Mouse (Mus musculus): Measurements from ENCODE around the gene Pdlim1.
A peak's percentile ranks its signal among the peaks of the same experiment; 100 is the strongest.
"Not testable (repeated sequence)": the region's sequence is repeated elsewhere in the genome, so short reads cannot be mapped to it uniquely, and the experiment has no call there.

Gene Pdlim1

GRCm38 (mm10) chr19:40240838-40241689 lies 30.6 kb downstream of the Pdlim1 start:
- peak; percentile 5 to 6 for DNase-seq (ENCODE audit: low spot score in 2 of 2)

- DNase-seq (ENCODE audit: low spot score in 2 of 2): no peak
Observed at GRCm38 (mm10) chr19:40240360-40240759, 31.3 kb downstream of the Pdlim1 start.

DNA sequence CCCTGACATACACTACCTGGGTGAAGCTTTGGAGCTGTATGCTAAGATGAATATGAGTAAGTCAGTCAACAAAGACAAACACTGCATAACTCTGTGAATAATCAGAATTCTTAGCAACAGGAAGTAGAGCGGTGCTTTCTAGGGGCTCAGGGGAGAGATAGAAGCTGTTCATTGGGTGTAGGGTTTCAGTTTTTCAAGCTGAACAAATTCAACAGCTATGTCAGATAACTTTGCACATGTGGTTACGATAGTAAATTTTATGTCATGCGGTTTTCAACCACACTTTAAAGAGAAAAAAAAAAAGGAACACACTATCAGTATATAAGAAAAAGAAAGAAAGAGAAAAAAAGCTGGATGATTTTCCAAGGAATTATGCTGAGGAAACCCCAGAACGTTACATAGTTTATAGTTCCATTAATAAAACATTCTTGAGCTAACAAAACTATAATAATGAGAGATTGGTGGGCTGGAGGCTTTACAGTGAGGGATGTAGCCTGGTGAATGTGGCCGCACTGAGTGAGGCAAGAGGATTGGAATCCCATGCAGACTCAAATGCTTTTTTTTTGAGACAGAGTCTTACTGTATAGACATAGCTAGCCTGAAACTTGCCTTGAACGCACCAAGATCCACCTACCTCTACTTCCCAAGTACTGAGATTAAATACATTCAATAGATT lies 33.3 kb downstream of the Pdlim1 start:
- DNase-seq (ENCODE audit: low spot score in 2 of 2): no peak

GRCm38 (mm10) chr19:40232560-40232959 lies 39.1 kb downstream of the Pdlim1 start:
- no peak for DNase-seq (ENCODE audit: low spot score in 2 of 2)

DNA sequence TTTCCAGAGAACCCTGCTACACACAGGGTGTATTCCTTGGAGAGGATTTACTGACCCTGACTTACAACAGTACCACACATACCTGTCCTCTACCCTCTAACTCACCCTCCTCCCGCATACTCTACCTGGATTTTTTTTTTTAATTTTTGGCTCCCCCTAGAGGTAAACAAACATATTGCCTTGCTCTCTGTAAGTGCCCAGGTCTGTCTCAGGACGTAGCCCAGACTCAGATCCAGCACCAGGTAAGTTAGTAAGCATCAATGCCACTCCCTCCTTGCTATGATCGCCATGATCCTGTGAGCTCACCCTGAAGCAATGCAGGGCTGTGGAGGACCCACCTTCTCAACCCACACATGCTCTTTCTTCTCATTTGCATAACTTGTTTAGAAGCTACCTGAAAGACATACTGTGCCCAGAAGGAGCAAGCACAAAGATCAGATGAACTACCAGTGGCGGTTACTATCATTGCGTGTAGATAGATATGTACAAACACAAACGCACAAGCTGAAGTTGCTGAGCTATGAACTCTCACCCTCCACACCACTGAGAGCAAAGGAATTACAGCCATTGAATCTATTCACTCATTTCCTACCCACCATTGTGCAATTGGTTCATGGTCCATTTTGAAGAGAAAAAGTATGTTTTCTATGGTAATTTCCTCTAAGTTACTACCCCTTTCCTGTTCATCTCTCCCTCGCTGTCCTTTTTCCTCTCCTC lies 39.7 kb downstream of the Pdlim1 start:
- no peak for DNase-seq (ENCODE audit: low spot score in 2 of 2)

DNA sequence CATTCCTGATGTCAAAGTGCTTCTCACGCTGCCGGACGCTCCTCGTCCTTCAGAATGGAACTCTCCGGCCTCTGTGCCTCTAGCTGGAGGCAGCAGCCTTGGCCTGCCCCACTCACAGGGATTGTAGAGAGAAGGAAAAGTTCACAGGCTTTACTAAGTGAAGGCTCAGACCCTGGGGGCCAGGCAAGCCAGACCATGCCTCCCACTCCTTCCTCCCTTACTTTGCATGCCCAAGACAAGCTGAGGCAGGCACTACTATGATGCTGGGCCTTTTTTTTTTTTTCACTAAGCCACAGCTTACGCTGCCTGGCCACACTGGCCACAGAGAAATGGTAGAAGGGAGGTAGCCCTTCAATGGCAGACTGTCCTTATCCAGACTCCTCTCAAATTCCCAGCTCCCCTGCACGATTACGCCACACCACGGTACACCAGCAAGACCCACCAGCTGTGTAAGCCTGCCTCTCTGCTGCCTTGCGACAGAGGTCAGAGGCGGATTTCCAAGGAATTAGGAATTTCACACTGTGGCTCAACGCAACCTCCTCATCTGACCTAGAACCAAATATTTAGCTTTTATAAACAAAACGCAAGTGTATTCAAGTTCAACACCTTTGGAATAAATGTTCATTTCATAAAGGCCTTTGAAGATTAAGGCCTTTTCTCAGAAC lies 40.4 kb downstream of the Pdlim1 start:
- no peak for DNase-seq (ENCODE audit: low spot score in 2 of 2)

DNA sequence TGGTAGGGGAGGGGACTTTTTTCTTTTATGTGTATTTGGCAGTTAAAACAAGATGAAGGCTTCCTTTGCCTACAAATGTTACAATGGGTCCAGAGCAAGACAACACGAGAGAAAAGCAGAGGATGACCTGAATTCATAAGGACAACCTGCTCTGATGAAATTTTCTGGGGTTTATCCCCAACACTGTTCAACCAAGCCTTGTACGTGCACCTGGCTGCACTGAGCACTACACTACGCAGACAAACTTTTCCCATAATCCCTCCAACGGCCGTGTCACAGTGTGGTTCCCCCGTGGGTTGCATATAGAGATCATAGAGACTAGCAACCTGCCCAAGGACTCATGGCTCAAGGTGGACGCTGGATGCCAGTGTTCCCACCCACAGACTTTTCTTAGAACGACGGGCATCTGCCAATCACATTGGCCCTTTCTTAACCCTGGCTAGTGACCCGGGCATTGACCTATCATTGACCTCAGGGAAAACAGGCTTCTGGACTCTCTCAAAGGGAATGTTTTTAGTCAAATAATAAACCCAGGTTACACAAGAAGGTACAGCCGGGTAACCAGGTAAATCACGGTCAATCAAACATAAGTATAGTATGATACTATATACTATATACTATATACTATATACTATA lies 45.0 kb downstream of the Pdlim1 start:
- no peak for DNase-seq (ENCODE audit: low spot score in 2 of 2)

DNA sequence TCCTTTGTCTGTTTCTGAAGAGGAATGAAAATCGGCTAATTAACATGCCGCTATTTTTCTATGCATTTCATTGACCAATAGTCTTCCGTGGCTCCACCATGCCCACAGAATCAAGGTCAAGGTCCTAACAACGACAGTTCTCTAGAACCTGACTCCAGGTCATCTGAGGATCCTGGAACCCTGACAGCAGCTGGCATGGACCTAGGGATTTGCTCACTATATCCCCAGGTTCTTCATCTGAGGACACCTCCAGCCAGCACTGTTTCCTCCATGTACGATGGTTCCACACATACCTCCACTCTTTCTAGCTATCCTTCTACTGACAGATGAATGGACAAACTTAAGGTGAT lies 45.9 kb downstream of the Pdlim1 start:
- DNase-seq (ENCODE audit: low spot score in 2 of 2): no peak

GRCm38 (mm10) chr19:40225102-40225760 lies 46.4 kb downstream of the Pdlim1 start:
- DNase-seq (ENCODE audit: low spot score in 2 of 2): peak; percentile 79 to 83

DNA sequence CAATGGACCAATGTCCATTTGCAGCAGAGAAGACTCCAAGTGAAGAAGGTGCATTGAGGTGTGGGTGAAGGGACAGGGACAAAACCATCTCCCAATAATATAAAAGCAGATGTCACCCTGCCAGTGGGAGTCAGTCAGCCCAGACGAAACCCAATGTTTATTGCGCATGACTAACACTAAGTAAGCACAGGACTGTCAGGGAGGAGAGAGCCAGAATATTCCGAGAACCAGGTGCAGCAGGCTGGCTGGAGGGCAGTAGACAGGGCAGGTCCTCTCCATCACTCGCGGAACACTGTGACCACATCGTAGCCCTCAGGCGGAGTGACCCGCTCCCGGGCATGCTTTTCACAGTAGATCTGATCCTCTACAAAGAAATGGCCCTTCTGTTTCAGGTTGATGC lies 49.3 kb downstream of the Pdlim1 start:
- not testable (repeated sequence) for DNase-seq (ENCODE audit: low spot score in 2 of 2)

GRCm38 (mm10) chr19:40220878-40221277 lies 50.8 kb downstream of the Pdlim1 start:
- no peak for DNase-seq (ENCODE audit: low spot score in 2 of 2)

DNA sequence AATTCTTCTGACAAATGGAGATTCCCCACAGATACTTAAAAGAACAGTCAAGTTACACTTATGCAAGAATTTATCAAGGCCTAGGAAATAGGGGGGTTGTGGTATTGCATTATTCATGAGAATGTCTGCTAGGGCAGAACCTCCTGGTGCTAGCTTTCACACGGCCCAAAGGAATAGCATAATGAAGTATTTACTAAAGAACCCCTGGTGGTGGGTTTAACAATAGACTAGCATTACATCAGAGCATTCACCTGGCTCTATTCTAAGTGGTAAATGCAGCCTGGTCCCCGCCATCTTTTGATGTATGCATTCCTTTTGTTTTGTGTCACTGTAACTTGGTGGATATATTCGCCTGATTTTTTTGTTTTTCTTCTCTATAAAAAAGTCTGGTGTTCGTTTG lies 68.7 kb downstream of the Pdlim1 start:
- DNase-seq (ENCODE audit: low spot score in 2 of 2): not testable (repeated sequence)

DNA sequence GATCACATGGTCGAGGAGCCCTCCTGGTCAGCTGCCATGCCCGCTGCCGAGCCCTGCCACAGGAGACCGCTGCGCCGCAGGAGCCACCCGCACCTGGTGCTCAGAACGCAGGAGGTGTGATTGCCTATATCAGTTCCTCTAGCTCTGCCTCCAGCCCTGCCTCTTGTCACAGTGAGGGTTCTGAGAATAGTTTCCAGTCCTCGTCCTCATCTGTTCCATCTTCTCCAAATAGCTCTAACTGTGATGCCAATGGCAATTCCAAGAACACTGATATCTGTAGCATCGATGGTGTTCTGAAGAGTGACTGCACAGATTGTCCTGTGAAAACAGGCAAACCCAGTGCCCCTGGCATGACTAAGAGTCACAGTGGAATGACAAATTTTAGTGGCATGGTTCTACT lies 81.0 kb downstream of the Pdlim1 start:
- peak; percentile 1 to 14 for DNase-seq (ENCODE audit: low spot score in 2 of 2)

- DNase-seq (ENCODE audit: low spot score in 2 of 2): no peak
Observed at GRCm38 (mm10) chr19:40187160-40187559, 84.5 kb downstream of the Pdlim1 start, which contains the start of gene Cyp2c70. TSS of gene Cyp2c70 (minus strand) at chr19:40187333.

DNA sequence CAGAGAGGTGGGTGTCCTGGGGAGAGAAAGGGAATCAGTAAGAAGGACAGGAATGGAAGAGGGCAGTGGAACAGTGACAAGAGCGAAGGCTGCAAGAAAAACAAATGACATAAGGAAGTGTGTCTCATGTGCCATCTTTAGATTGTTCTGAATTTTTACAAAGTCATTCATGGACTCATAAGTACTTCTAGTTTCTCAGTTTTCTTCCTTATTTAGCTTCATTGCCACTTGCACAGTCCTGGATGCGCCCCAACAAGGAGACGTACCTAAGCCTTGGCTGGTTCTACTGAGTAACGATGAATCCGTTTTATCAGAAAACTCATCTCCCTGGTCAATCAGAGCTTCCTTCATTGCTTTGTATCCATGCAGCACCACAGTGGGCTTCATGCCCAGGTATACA lies 88.0 kb downstream of the Pdlim1 start:
- DNase-seq (ENCODE audit: low spot score in 2 of 2): peak; percentile 13 to 22

DNA sequence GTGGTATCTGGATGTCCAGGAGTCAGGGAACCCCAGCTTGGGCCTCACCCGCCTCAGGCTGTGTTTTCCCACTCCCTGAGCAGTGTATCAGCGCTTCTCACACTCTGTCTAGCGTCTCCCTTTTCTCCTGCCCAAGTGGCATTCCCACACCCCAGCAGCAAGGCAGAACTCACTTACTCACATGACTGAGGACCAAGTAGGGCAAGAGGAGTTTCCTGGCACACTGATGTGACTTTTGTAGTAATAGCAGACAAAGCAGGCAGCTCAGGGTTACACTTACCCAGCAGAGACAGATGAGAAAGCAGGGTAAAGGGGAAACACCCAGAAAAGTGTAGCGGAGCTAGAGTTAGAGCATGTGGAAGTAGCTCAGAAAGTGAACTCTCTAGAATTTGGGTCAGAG lies 93.3 kb downstream of the Pdlim1 start:
- DNase-seq (ENCODE audit: low spot score in 2 of 2): no peak

Measured in frontal cortex, postnatal 36 days (tissue).